Mouse (Mus musculus) olfactory bulb, adult 2 months (tissue): ENCODE results near the gene Cobll1. TPM values are rescaled to one million over a fixed set of nuclear protein-coding genes. Genes with fewer than 3 reads are reported as not detected.

Experiments used
- H3K27ac ChIP-seq: fragments of 200-500 bp; 2 replicates; pipeline ENCODE4 v1.5.1; 2012; ENCODE audit warnings: low read depth, low read length; ENCODE audit not compliant: insufficient read depth
- H3K4me1 ChIP-seq: fragments of 200-500 bp; 2 replicates; pipeline ENCODE4 v1.6.1; 2012; ENCODE audit warnings: low read length; ENCODE audit not compliant: control insufficient read depth, insufficient read depth
- H3K4me3 ChIP-seq: fragments of 200-500 bp; 2 replicates; pipeline ENCODE4 v1.5.1; 2012; ENCODE audit warnings: mild to moderate bottlenecking, low read depth, low read length, moderate library complexity; ENCODE audit not compliant: insufficient read depth
- CTCF ChIP-seq: fragments of 200-500 bp; IDR thresholded peaks from 2 replicates; pipeline ENCODE4 v1.5.1; 2012; ENCODE audit warnings: low read depth, mild to moderate bottlenecking, low read length, moderate library complexity; ENCODE audit not compliant: insufficient read depth
- POLR2A ChIP-seq: fragments of 200-500 bp; IDR thresholded peaks from 2 replicates; pipeline ENCODE4 v1.6.1; 2012; ENCODE audit warnings: mild to moderate bottlenecking, low read depth, low read length, moderate library complexity; ENCODE audit not compliant: insufficient read depth
- WGBS: fragments of 180-500 bp; shearing (Covaris S2); methylation state at CpG from one replicate; pipeline ENCODE4 v1.1.7; 2018; 5-methylcytosine and 5-hydroxymethylcytosine counted together
- polyA plus RNA-seq: library from polyadenylated mRNA; stranded (reverse); fragments of >200 nt; gene quantifications from 2 replicates; pipeline ENCODE4 v1.2.4, GENCODE M21; 2012; ENCODE audit warnings: low replicate concordance; ENCODE audit not compliant: missing spikeins, insufficient read depth, insufficient read length

Cobll1 gene
- polyA plus RNA-seq, 1 experiment: not detected

DNA sequence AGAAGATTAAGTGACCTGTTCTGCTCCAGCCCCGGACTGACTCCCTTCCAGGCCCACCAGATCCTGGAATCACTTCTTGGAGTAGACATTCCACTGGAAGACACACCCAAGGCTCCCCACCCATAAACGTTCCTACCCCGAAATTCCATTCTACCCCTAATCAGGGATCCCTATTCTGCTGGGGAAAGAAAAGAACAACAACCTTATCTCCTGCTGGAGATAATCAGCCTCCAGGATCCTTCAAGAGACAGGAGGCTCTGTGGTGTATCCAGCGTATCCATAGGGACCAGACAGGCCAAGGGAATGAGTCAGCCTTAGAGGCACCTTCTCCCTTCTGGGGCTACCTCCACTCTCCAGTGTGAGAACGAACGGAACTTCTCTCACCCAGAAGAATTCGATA is 47.8 kb downstream of the Cobll1 start:
- Histone ChIP-seq H3K4me3 (no peak overlapping the region), H3K4me1 (no peaks in the 10 kb centered on the region)
- WGBS: 84% methylated on average over 7 of the region's 7 CpGs

GRCm38 (mm10) chr2:65189346-65189745 is 49.9 kb downstream of the Cobll1 start:
- Histone ChIP-seq H3K27ac (no peak overlapping the region), H3K4me1 (no peaks in the 10 kb centered on the region), H3K4me3 (no peak overlapping the region)
- WGBS: 72% methylated on average over 7 of the region's 7 CpGs
- TF ChIP-seq POLR2A: no peak

More for the DNA sequence above, 47.8 kb downstream of the Cobll1 start:
- TF ChIP-seq CTCF (no peak), POLR2A (no peak)
- H3K27ac ChIP-seq: no peak overlapping the region

DNA sequence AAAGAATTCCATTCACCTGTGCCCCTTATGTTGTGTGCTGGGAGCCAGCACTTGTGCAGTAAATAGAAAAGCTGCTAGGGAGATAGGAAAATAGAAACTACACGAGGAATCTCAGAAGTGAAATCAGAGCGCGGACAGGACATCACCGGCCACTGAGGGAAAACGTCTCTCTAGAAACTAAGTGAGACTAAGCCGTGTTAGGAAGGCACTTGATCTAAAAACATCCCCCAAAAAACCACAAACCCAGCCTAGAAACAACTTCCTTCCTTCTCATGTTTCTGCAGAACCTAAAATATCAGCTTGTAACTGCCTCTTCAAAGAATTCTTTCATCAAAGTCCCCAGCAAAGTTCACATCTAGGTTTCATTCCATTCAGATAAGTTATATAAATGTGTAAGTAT is 50.6 kb downstream of the Cobll1 start:
- TF ChIP-seq CTCF (no peak), POLR2A (no peak)
- Histone ChIP-seq H3K4me3 (no peak overlapping the region), H3K27ac (no peak overlapping the region), H3K4me1 (no peaks in the 10 kb centered on the region)
- WGBS: 56% methylated on average over 6 of the region's 6 CpGs

GRCm38 (mm10) chr2:65187652-65188051 is 51.6 kb downstream of the Cobll1 start:
- TF ChIP-seq POLR2A (no peak), CTCF (no peak)
- Histone ChIP-seq H3K4me1 (no peaks in the 10 kb centered on the region), H3K4me3 (no peak overlapping the region), H3K27ac (no peak overlapping the region)

DNA sequence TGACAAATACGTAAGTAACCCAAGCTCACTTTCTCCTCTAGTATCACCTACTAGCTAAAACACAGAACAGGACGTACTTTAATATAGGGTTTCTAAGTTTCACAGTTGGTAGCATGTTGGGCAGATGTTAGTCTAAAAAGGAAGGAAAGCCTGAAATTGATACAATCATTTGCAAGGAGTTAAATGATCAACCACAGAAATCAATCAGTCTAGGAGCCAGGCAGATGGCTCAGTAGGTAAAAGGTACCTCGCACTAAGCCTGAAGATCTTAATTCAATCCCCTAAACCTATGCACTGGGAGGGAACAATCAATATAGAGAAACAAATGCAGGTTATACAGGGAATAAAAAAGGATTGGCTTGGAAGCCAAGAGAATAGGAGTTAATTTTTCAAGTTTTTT is 52.0 kb downstream of the Cobll1 start:
- TF ChIP-seq CTCF: no peak
- TF ChIP-seq POLR2A: no peak
- 97% methylated on average over 3 of the region's 3 CpGs for WGBS

GRCm38 (mm10) chr2:65182747-65183146 is 56.5 kb downstream of the Cobll1 start:
- 14% methylated on average over 2 of the region's 2 CpGs for WGBS
- H3K4me3 ChIP-seq: no peak overlapping the region
- no peak for TF ChIP-seq CTCF
- TF ChIP-seq POLR2A: no peak
- H3K4me1 ChIP-seq: peaks cover 4% of the 10 kb centered on the region; the same call in 1 of the 2 replicates
- no peak overlapping the region for H3K27ac ChIP-seq

More for the DNA sequence above, 52.0 kb downstream of the Cobll1 start:
- Histone ChIP-seq H3K27ac (no peak overlapping the region), H3K4me3 (no peak overlapping the region), H3K4me1 (no peaks in the 10 kb centered on the region)

GRCm38 (mm10) chr2:65181736-65182135 is 57.5 kb downstream of the Cobll1 start:
- TF ChIP-seq POLR2A (no peak), CTCF (no peak)
- WGBS: 70% methylated on average over 8 of the region's 8 CpGs
- Histone ChIP-seq H3K4me1 (peaks cover 4% of the 10 kb centered on the region; the same call in 1 of the 2 replicates), H3K4me3 (no peak overlapping the region), H3K27ac (no peak overlapping the region)

DNA sequence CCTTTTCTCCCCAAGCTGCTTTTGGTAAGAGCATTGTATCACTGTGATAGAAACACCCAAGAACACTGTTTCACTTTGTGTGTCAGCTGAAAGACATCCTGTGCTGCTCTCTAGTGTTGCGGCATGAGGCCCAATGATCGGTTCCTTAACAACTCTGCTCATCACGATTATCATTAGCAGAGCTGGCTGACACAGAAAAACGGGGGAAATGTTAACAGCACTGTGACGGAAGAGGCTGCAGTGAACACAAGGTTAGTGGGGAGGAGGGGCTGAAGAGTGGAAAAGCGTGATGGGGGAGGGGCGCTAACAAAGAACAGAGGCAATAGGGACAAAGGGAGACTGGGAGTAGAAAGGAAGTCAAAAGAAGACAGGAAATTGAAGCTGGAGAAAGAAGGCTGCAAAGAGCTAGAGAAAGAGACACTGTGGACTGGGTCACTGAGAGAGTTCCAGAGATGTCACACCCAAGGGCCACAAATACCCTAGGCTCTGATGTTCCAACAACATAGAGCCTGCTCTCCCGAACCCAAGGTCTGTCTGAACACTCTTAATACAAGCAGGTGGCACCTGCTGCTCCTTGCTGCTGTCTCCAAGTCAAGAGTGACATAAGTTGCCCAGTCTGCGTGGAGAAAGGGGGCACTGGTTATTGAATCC is 58.0 kb downstream of the Cobll1 start:
- WGBS: 37% methylated on average over 9 of the region's 9 CpGs
- TF ChIP-seq POLR2A (no peak), CTCF (no peak)
- no peak overlapping the region for H3K27ac ChIP-seq

GRCm38 (mm10) chr2:65175645-65176044 is 63.6 kb downstream of the Cobll1 start:
- Histone ChIP-seq H3K4me3 (no peak overlapping the region), H3K27ac (no peak overlapping the region), H3K4me1 (no peaks in the 10 kb centered on the region)
- 81% methylated on average over 5 of the region's 5 CpGs for WGBS
- TF ChIP-seq POLR2A: no peak
- TF ChIP-seq CTCF: no peak

More for the DNA sequence above, 58.0 kb downstream of the Cobll1 start:
- Histone ChIP-seq H3K4me3 (no peak overlapping the region), H3K4me1 (peaks cover 4% of the 10 kb centered on the region; the same call in 1 of the 2 replicates)

DNA sequence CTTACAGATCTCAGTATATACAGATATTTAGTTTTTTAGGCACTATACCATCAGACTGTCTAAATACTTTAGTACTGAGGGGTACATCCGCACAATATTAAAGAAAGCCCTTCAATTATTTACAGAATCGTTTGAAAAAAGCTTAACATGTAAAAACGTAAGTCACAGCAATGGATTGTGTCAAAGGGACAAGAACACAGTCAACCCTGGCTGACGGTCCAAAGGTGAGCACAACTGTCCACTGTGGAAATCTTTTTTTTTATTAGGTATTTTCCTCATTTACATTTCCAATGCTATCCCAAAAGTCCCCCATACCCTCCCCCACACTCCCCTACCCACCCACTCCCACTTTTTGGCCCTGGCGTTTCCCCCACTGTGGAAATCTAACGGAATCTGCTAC is 67.1 kb downstream of the Cobll1 start:
- WGBS: 91% methylated on average over 6 of the region's 6 CpGs
- Histone ChIP-seq H3K4me3 (no peak overlapping the region), H3K4me1 (no peaks in the 10 kb centered on the region), H3K27ac (no peak overlapping the region)
- TF ChIP-seq CTCF: no peak
- TF ChIP-seq POLR2A: no peak
